Mouse (Mus musculus): ENCODE measurements around the gene Lmntd1.

- TF ChIP-seq CTCF (IDR thresholded peaks at IDR 0.05; ENCODE audit: borderline replicate concordance, insufficient read depth, low read length) (no peak), POLR2A (IDR thresholded peaks at IDR 0.05; ENCODE audit: low read depth, low read length) (no peak)
Observed at GRCm38 (mm10) chr6:145371586-145371985, 242.5 kb downstream of the Lmntd1 start.

Measured in embryonic fibroblast, embryonic 13.5 days (primary cell).